Mouse (Mus musculus) T-cell, adult 66 days (primary cell): ENCODE results near the gene Gm5798. TPM values are rescaled to one million over a fixed set of nuclear protein-coding genes. Genes with fewer than 3 reads are reported as not detected.

ENCODE experiments used
- total RNA-seq, 2 experiments: library from RNA; stranded (reverse); gene quantifications; 3 replicates in 1 of 2; 4 replicates in 1 of 2; pipeline ENCODE4 v1.2.4; 2023

Gm5798 gene
- not detected for total RNA-seq

GRCm38 (mm10) chr14:41348309-41348708 lies at the start of gene Gm5798:
Gm5798 (plus strand) TSS chr14:41348609.

DNA sequence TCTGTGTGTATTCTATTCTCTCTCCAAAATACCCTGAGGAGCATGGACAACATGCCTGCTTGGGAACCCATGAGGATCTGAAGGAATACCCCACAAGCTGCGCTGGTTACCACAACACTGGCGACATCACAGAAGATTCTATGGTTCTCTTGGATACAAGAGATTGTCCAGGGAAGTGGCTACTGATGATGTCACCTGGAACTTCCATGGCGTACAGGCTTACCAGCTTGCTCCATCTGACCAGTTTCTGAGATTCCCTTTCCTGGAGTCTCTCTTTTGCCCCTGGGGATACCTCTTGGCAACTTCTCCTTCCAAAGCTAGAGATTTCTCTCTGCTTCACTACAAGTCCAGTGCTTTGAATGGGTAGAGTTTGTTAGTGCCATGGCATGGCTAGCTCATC lies 37.9 kb downstream of the Gm5798 start, which contains the start of gene Gm7945:
Gene Gm7945, minus strand, starts transcription at position 101 of the 400 bp plus-strand sequence.

Other genes starting within 250 kb of the Gm5798 start
- not detected for gene Mat1a, start 243.6 kb upstream of the Gm5798 start, total RNA-seq
- gene Sftpa1, start 216.8 kb upstream of the Gm5798 start, total RNA-seq, result not detected
- gene Mbl1, start 197.2 kb upstream of the Gm5798 start, total RNA-seq, result not detected
- not detected for gene Sftpd, start 163.5 kb upstream of the Gm5798 start, total RNA-seq
- gene Gm2832, start 69.8 kb upstream of the Gm5798 start, total RNA-seq, result not detected
- gene Gm7945, start 37.8 kb downstream of the Gm5798 start, total RNA-seq, result not detected
- not detected for gene Gm6482, start 59.7 kb downstream of the Gm5798 start, total RNA-seq
- gene Gm7954, start 104.9 kb downstream of the Gm5798 start, total RNA-seq, result not detected
- gene Gm3486, start 140.9 kb downstream of the Gm5798 start, total RNA-seq, result not detected
- gene Gm7970, start 207.0 kb downstream of the Gm5798 start, total RNA-seq, result not detected
- not detected for gene 1700049E17Rik2, start 224.6 kb downstream of the Gm5798 start, total RNA-seq